Mouse (Mus musculus): ENCODE data around the gene Atox1.

The Atox1 gene

DNA sequence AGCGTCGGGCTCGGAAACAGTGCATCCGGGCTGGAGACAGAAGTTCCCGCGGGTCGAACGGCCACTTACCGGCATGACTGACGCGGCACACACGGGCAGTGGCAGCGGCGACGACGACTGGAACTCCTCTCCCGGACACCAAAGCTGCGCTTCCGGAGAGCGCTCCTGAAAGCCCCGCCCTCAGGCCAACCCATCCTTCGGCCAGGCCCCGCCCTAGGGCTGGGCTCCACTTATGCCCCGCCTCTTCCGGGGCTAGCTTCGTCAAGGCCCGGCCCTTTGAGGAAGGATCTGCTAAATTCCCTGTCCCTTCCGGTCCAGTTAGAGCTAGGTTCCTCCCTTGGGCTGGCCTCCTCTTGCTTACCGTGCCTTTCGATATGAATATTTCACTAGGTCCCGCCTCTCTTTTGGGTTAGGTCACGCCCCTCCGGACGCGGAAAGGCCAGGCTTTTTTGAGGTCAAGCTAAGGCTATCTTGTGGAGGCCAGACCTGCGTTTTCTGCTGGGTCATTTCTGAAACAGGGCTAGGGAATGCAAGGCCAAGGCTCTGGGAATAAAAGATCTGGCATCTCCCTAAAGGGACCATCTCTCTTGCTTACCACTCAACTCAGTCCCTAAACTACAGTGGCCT is at the start of gene Atox1:
Gene Atox1, minus strand, starts transcription at position 221 of the 627 bp plus-strand sequence.
- peak; percentile 91 to 96 for DNase-seq

DNA sequence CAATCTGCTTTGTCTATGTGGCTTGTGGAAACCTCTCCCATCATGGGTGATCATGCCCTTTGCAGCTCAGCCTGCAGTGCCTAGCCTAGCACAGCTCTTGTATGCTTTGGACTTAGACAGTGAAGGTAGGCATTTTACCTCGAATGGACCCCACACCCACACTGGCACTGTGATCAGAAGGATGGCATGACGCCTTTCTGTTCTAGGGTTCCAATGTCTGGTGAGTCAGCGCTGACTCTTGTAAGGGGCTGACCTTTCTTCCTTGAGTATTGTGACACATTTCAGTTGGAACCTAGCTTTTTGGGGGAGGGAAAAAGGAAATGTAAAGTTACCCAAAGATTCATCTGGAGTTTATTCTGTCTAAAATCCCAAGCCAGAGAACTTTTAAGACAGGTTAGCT is 44.4 kb upstream of the Atox1 start:
- no peak for DNase-seq

DNA sequence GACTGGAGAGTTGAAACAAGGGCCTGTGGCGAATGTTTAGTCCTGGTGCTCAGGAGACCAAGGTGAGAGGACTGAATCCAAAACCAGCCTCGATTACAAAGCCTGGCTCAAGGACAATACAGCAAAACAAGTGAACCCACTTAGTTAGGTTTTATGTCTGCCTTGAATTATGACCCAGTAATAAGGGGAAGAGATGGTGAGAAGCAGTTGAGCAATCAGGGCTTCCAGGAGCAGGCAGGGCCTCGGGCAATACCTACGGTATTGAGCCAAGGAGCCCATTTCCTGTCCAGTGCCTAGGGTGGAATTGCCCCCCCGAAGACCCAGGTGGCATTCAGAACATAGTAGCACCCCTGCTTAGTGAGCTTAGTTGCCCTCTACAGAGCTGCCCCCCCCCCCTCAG is 41.8 kb upstream of the Atox1 start:
- DNase-seq = no peak

DNA sequence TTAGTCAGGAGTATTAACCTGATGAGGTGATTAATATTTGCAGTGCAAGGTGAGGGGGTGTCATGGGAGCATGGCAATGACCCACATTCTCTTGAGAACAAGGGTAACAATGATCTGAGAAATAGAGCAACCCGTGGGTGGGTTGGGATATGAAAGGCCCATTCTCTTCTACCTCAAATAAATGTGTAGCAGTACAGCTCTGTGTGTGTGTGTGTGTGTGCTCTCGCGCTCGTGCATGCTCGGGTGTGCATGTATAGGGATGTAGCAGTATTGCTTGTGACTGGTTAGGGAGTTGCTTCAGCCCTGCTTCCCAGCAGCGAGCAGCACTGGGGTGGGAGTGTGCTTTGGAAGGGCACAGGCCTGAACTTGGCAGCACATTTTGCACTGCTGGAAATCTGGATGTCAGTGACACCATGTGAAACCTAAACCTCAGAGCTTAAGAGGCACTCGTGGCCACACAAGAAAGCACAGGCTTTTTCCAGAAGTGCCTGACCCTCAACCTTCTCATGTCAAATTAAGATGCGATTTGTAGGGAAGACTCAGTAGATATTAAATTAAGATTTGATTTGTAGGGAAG is 41.0 kb upstream of the Atox1 start:
- no peak for DNase-seq

DNA sequence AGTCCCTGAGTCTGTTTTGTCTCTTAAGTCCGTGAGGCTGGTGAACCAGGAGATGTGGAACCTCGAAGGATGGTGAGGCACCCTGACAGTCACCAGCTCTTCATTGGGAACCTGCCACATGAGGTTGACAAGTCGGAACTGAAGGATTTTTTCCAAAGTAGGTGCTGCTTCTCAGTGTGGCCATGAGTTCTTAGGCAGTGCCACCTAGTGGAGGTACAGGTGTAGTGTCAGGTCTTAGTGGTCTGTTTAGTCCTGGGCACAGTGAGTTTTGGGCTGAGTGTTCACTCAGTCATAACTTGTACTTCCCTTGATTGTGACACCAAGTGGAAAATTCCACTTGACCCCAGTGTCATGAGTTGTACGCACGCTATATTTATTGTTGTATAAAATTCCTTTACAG is 36.8 kb upstream of the Atox1 start:
- DNase-seq = peak; percentile 29 to 60

DNA sequence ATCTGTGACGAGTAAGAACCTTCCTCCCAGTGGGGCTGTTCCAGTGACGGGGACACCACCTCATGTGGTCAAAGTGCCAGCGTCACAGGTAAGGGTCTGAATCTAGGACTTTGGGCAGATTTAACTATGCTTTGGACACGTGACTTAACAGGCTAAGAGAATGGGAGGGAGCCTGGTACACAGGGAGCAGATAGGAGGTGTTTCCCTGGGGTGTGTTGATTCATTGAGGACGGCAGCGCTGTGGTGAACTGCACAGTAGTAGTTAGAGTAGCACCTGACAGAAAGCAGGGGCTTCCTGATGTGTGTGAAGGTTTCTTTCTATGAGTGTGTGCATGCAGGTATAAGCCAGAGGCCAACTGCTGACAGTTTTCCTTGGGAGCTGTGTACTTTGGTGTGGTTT is 35.1 kb upstream of the Atox1 start:
- DNase-seq = no peak

DNA sequence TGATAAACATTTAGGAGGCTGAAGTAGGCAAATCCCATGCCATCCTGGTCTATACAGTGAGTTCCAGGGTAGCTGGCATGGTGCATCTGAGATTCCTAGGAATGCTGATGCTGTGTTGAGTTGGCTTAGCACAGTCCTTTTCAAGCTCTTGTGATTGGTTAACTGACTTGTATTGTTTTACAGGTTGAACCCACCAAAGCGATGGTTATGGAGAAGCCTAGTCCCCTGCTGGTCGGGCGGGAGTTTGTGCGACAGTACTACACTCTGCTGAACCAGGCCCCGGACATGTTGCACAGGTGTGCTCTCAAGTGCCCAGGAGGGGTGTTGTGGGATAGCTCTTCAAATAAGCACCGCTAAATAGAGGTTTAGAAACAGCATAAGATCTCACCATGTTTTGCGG is 24.4 kb upstream of the Atox1 start:
- no peak for DNase-seq

DNA sequence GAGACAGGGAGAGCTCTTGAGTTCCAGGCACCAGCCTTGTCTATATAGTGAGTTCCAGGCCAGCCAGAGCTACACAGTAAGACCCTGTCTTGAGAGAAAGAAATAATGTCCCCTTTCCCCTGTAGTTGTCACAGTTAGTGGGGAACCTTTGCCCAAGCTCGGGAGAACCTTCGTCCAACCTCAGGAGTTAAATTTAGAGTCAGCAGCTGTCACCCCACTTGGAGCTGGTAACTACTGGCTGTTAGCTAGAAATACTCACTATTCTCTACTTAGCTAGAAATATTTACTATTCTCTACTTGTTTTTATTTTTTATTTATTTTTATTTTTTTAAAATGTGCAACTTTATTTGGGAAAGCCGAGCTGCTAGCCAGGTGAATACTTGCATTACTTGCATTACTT is 12.2 kb upstream of the Atox1 start:
- no peak for DNase-seq

DNA sequence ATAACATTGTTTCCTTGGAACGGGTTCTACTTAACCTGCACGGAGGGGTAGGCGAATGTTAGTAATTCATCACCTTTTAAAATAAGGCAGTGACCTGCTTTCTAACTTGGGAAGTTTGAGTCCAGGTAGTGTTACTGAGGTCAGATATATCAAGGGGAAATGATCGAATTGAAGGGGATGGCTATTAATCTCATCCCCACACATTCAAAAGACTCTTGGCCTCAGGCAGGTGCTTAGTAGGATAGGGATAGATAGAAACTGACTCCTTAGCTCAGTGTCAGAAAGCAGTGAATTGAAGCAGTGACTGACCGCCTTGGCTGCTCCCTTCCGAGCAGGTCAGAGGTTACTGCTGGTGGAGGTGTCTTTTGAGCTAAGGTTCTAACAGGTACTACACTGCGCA is 10.4 kb upstream of the Atox1 start:
- no peak for DNase-seq

DNA sequence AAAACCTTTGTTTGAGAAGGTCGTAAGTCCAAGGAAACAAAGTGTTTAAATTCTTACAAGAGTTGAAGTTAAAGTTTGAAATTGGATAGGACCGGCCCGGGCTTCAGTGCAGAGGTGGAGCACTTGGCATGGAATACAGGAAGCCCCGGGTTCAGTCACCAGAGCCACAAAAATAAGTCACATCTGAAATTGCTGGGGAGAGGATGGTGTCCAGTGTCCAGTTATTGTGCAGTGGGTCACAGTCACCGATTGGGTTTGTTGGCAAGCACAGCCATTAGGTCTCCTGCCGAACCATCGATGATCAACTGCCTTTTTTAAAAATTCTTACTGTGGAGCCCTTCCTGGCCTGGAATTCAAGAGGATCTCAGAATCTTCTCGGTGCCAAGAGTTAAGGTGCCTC is 9.7 kb upstream of the Atox1 start:
- no peak for DNase-seq

DNA sequence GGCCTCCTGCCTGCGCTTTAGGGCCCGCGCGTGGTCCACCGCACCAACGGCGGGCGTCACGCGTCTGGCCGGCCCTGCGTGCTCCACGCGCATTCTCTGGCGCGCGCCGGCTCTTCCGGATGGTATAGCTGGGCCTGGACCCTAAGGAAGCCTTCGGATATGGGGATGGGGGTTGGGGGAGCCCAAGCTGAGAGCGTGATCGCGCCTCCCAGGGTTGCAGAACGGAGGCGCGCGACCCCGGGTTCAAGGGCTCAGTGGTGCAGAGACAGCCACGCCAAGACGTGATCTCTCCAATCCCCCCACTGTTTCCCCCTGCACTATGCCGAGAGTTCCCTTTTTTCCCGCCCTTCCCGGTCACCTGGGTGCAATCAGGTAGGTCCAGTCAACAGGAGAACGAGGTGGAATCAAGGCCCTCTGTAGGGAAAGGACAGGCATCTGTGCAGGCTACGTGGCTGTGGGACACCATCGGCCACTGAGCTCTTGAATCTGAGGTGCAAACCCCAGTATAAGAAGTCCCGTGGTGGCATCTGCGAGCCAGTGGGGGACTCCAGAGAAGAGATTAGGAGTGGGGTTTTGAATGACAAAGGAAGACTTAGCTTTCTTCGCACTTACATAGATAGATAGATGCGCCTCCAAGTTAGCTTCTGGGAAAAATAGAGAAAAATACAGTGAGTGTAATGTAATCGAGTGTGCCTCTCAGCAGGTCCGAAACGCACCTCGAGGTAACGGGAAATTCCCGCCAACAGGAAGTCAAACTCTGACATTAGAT is 9.1 kb upstream of the Atox1 start:
- no peak for DNase-seq

DNA sequence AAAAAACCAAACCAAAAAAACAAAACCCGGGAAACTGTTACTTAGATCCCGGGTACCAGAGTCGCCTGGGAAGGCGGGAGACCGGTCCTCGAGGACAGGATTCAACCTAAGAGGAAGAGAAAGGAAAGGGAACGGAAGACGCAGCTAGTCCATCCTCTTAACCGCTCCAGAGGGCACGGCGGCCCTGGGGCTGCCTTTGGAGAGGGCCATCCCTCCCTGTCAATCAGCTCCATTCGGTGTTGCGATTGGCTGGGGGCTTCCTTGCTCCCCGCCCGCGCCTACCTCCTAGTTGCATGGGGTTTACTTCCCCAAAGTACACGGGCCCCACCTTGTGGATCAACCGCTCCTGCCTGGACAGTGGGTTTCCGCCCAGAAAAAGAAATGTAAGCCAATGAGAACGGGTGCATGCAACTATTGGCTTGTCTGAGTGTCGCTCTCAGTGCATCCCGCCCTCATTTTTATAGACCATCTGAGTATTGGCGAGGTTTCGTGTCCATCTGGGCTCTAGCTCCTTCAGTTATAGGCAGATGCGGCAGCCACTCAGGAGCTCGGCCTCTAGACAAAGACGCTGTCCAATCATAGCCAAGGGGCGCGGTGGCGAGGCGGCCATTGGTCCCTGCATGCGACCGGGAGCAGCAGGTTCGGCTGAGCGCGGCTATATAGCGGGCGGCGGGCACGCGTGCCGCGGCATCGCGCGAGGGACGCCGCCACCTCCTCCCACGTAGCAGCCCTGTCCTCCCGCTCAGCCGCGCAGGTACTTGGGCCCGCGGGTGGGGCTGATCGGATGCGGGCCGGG is 8.2 kb upstream of the Atox1 start, which contains the start of gene G3bp1:
Gene G3bp1, plus strand, starts transcription at position 638 of the 796 bp plus-strand sequence.
- DNase-seq = peak; percentile 99

DNA sequence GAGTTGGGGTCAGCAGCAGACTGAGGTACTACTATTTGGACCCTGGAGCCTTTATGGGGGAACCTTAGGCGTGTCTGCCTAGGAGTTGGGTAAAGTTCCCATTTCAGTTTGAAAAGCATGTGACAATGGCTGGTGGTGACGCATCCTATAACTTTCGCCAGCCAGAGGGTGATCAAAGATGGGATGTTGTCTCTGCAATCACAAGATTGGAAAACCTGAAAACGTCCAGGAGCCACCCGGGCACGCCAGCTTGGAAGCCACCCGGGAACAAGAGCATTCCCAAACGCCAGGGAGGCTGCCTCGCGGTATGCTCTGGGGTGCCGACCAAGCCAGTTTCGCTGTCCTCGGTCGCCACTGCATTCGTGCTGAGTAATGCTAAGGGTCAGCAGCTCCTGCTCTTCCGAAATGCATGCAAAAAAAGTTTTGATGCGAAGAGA is 7.6 kb upstream of the Atox1 start:
- no peak for DNase-seq

DNA sequence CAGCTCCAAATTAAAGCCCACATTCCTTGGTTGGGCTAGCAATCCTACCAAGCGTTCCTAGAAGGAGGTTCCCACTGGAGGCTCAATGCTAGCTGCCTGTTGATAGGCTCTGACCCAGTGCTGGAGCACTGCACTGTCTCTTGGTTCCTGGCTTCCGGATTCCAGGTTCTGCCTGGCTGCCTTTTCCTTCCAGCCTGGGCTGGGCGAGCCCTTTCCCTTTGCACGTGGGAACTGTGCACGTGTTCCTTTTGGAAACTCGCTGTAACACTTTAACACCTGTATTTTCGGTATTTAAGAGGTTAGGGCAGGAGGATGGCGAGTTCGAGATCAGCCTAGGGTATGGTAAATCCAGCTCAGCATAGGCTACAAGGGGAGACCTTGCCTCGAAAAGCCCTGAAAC is 7.0 kb upstream of the Atox1 start:
- DNase-seq = peak in 1 of 2 experiments; percentile 23

DNA sequence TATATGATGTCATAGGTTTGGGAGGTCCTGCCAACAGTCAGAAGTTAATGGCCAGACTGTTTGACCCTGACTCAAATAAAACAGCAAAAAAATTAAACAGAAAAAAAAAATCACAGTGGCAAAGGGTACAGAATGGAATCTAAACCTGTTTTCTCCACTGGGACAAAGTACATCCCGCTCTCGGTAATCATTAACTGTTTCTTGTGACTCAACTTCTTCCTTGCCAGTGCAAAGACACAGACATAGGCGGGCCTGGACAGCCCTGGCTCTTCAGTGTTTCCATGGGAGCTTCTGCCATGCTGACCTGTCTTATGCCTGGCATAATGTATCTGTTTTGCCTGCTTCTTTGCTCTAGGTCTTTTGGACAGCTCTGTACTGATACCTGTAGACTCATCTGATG is 4.1 kb upstream of the Atox1 start:
- no peak for DNase-seq

DNA sequence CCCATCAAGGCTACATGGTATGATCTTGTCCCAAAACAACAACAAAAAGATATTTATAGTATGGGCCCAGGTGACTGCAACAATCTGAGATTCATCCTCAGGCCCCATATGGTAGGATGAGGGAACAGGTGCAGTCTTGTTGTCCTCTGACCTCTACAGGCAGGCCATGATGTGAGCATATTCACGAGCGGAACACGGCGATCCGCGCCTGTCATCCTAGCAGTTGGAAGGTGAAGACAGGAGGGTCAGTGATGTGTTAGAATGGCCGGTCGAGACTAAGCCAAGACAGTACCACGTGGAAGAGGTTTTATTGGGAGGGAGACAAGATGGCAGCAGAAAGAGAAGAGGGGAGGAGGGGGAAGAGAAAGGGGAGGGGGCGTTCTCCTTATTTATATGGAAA is 3.7 kb upstream of the Atox1 start:
- DNase-seq = no peak

DNA sequence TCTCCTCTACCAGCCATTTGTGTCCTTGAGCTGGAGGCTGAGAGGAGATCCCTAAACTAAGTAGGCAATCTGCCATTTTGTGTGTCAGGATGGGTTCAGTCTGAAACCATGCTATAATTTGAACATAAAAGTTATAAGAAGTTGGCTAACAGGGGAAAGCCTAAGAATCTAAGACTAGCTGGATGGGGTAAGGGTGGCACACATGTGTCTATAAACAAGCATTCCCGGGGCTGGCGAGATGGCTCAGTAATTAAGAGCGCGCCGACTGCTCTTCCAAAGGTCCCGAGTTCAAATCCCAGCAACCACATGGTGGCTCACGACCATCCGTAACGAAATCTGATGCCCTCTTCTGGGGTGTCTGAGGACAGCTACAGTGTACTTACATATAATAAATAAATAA is 1.1 kb upstream of the Atox1 start:
- no peak for DNase-seq

DNA sequence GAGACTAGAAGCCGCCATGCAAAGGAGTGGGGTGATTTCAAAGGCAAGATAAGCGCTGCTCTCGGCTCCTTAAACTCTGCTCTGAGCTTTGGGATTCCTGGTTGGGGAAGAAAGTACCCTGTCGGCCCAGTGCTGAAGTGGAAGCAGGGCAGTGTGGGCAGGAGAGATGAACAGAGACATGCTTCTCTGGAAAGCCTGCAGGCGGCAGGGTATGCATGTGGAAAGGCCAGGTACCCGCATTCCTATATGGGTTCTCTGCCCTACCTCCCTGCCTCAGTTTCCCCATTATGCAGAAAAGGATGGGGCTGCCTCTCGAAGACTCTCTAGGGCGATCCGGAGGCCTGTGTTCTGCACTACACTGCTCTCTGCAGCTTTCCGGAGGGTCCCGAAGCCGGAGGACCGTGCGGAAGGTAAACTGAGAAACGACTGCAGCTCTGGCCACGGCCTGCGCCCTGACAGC is 450 bp downstream of the Atox1 start:
- no peak for DNase-seq

DNA sequence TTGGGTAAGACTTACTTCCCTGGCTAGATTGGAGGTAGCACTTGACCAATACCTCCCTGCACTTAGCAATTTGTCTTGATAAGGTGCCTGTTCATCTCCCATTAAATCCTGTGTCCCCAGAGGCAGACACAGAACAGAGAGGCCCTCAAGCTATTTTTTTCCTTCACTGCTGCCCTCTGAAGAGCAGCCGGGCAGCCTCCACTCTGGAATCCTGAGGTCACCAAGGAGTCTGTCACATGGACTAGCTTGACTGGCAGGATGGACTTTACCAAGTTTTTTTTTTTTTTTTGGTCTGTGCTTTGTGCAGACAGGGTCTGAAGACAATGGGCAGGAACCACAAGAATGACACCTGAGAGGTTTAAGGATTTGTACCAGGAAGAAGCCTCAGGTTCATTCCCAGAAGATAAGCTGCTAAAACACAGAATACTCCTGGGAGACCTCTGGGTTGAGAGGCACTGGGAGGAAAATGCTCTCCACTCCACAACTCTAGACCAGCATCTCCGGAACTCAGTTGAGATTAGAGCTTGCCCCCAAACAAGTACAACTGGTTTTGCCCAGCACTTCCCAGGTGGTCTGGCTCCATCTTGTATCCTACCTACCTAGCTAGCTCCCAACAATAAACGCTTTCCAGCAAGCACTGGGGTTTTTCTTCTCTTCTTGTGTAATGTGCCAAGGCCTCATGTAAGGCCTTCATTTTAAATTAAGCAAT is 1.0 kb downstream of the Atox1 start:
- DNase-seq = no peak

DNA sequence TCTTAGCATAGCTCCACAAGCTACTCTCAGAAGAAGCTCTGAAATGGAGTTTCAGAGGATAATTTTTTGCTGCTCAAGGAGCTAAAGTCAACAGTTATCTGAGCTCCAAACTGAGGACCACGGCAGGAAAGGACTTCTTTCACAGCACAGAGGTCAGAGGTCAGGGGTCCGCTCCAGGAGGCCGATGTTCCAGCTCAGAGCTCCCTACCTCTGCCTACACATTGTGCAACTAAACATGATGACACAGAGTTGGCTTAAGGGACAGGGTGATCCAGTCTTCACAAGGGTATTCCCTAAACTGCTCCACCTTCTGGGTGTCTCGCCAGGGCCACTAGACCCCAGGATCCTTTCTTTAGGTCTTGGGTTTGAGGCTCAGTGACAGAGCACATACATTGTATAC is 2.5 kb downstream of the Atox1 start:
- no peak for DNase-seq

DNA sequence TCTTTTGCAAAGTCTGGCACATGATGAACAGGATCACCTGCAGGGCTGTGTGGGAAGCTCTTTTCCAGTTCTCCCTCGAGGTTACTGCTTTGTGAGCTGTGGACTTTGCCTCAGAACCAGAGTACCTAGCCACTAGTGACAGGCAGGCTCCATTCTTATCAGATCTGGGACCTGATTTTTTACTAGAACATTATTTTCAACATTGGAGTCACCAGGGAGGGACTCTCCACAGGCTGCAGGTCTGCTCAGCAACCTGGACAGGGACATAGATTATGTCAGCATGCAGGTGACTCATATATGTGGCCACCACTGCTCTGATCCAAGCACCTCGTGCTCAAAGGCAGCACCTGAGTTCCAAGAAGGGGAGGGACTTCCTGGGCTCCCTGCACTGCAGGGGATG is 5.9 kb downstream of the Atox1 start:
- no peak for DNase-seq

DNA sequence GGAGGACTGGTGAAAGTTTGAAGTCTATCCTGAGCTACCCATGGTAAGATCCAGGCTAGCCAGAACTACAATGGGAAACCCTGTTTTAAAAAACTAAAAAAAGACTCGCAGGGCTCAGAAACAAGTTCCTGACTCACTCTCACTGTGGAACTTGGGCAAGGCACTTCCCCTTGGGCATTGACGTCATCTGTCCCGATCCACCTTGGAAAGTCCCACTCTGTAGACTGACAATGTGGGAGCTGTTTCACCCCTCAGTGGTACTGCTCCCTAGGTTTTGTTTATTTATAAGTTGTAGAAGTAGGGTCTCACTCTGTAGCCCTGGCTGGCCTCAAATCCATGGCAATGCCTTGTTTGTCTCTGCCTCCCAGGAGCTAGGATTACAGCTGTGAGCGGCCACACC is 7.4 kb downstream of the Atox1 start:
- no peak for DNase-seq

DNA sequence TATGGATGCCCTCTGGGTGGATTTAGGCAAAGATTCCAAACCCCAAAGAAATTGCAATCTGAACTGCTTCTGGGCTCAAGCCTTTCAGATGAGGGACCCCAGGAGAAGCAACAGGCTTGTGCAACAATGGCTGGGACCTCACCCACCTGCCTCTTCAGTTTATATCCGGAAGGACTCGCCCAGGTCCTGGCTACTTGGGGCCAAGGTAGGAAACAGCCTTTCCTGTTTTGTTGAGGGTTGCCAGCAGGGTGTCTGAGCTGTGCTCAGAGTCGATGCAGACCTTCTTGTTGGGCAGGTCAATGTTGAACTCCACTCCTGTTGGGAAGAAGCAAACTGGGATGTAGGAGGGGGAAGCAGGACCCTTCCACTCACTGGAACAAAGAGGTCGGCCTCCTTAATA is 10.7 kb downstream of the Atox1 start:
- DNase-seq = no peak

All from cerebellum, postnatal 25 days (tissue).